In genomic region chr9:95697808-95698207, GRCm38 (mm10) we compare ENCODE assay signal across 9 mouse cellular contexts. TPM values are rescaled to one million over a fixed set of nuclear protein-coding genes. Genes with fewer than 3 reads are reported as not detected.
DNase-seq lines count a peak whose midpoint lies in the region; ATAC-seq and TF ChIP-seq lines count a peak whose summit lies in the region.
"Had no signal": no experiment of that assay in that cellular context is flagged by ENCODE, and none has a peak within 500 bp of the region (broad histone marks: within the 10 kb centered on the region; RNA-seq: fewer than 3 reads in every experiment).

No protein-coding gene starts in this region.

- TF ChIP-seq CTCF in ES-Bruce4 (IDR thresholded peaks at IDR 0.05; ENCODE audit: low read depth, low read length): peak; percentile 19

- no peak overlapping the region for H3K4me3 ChIP-seq in ES-Bruce4 (ENCODE audit: low read depth, low read length)
- H3K4me3 ChIP-seq: liver, embryonic 15.5 days had no signal

- H3K9me3 ChIP-seq in ES-Bruce4 (replicated peaks; ENCODE audit: control insufficient read depth, insufficient read depth, low read length, poor library complexity, severe bottlenecking): no peaks in the 10 kb centered on the region
- H3K9me3 ChIP-seq: liver, embryonic 15.5 days had no signal

- no peak for TF ChIP-seq EP300 in ES-Bruce4 (IDR thresholded peaks at IDR 0.05; ENCODE audit: insufficient read depth, low read depth, low read length)

- no peak overlapping the region for H3K27ac ChIP-seq in ES-Bruce4 (ENCODE audit: insufficient read depth, low read length)
- H3K27ac ChIP-seq: liver, embryonic 15.5 days had no signal

- no peaks in the 10 kb centered on the region for H3K36me3 ChIP-seq in ES-Bruce4 (ENCODE audit: control insufficient read depth, insufficient read depth, low read length, poor library complexity, severe bottlenecking)
- H3K36me3 ChIP-seq: liver, embryonic 15.5 days had no signal

- H3K9ac ChIP-seq in ES-Bruce4 (ENCODE audit: low read depth, poor library complexity, severe bottlenecking): no peak overlapping the region
- H3K9ac ChIP-seq: liver, embryonic 15.5 days had no signal

- TF ChIP-seq POLR2A in ES-Bruce4 (IDR thresholded peaks at IDR 0.05; ENCODE audit: insufficient read depth, low read length): no peak

- no peak for ATAC-seq in CD4-positive, CD25-positive, alpha-beta regulatory T cell, adult 4 months

- no peaks in the 10 kb centered on the region for H3K4me1 ChIP-seq in ES-Bruce4 (ENCODE audit: control insufficient read depth, insufficient read depth, low read length)
- H3K4me1 ChIP-seq: liver, embryonic 15.5 days had no signal

- no peaks in the 10 kb centered on the region for H3K27me3 ChIP-seq in ES-Bruce4 (ENCODE audit: control insufficient read depth, insufficient read depth, low read length, poor library complexity, severe bottlenecking)
- H3K27me3 ChIP-seq: liver, embryonic 15.5 days had no signal

- peak; percentile 31 for DNase-seq in CD4-positive, CD25-positive, alpha-beta regulatory T cell, adult 2 months (ENCODE audit: low read depth, low spot score)
- peak; percentile 42 for DNase-seq in layer of hippocampus, adult 11-12 months (ENCODE audit: low spot score)
- DNase-seq in layer of hippocampus, adult 9-10 months (ENCODE audit: low spot score): no peak
- peak; percentile 71 to 74 for DNase-seq in cerebellum, postnatal 10 days
- DNase-seq in kidney, postnatal 36 days: peak; percentile 46 to 84
- peak; percentile 29 for DNase-seq in thymus, postnatal 14 days

RNA-seq across cellular contexts. Expression of gene Trpc1, which starts 52.4 kb away (rescaled TPM):
- polyA plus RNA-seq in CD4-positive, CD25-positive, alpha-beta regulatory T cell, adult 4 months (2017; shearing (Covaris generic)): under 1 TPM; 0.36 to 0.76 TPM
- polyA plus RNA-seq in ES-Bruce4 (2011; ENCODE audit: insufficient read depth, insufficient read length, low read depth, missing spikeins): 4.9 and 6.2 TPM in 2 replicates
